Mouse (Mus musculus): Measurements from ENCODE around the gene Kcng1.

Kcng1 gene

DNA sequence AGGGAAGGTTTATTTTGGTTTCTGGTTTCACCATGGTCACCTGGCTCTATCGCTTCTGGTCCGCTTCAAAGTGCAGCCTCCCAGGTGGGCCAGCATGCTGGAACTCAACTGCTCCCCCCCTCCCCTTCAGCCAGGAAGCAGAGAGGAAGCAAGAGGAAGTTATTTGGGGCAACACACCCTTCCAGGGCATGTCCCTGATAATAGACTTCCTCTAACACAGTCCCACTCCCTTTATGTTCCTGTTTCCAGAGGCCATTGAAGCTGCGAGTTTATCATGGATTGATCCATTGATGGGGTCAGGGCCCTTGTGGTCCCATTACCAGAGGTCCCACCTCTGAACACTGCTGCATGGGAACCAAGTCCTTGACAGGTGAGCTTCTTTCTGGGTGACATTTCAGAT is 21.4 kb downstream of the Kcng1 start:
- no peak for DNase-seq (ENCODE audit: low read depth, low spot score)

DNA sequence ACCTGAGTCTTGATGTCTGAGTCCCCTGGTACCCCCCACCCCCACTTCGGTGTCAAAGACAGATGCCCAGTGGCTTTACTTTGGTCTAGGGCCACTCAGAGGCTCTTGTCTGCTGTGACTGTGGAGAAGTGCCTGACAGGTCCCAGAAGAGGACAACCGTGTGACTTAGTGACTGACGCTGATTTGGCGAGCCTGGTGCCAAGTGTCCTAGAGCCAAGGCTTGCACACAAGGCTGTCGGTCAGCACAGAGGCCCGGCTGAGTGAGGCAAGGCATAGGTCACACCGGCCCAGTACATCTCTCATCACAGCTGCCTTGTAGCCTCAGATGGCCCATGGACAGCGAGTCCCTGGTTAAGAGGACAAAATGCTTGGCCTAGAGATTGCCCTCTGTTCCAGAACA is 22.5 kb downstream of the Kcng1 start:
- no peak for DNase-seq (ENCODE audit: low read depth, low spot score)

DNA sequence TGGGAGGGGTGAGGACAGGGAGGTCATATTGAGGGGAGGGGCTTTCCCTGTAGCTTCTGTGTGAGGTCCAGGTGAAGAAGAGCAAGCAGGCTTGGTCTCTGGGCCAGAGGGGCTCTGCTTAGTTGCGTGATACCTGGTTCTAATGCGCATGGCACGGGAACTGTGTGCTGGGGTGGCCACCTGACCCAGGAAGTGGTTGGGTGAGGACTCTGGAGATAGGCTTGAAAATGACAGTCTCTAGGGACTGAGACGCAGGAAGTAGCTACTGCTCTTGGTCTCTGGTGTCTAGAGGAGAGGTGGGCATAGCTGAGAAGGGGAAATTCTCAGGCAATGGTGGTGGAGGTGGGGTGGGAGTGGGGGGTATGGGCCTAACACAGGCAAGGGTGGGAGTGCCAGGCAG is 24.3 kb downstream of the Kcng1 start:
- DNase-seq (ENCODE audit: low read depth, low spot score): no peak

DNA sequence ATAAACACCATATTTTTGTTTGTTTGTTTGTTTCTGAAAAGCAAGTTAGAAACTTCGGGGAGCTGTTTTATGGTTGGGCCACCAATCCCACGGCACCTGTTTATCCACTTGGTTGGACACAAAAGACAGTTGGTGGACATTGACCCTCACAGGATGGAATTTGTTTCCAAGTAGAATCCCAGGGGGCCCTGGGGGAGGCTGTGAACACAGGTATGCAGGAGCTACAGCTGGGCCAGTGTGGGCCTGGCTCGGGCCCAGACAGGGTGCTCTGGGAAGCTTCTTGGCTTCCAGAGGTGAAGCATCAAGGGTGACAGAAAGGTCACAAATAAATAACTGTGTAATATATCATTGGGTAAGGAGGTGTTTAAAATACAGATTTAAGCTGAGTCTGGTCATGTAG is 25.0 kb downstream of the Kcng1 start:
- no peak for DNase-seq (ENCODE audit: low read depth, low spot score)

DNA sequence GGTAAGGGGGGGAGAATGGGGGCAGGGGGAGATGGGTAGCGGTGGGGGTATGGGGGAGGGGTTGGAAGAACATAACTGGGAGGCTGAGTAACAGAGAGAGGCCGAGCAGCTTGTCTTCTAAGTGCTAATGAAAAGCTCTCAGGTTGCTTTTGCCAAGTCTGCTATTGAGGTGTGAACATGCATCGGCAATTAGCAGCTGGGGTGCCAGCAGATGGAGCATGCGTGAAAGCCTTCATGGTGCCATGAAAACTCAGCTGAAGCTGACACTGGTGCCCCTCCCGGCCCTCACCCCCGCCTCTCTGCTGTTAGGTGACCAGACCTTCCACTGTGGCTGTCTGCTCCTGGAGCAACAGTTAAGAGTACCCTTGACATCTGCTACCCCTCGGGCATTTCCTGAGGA is 27.7 kb downstream of the Kcng1 start:
- no peak for DNase-seq (ENCODE audit: low read depth, low spot score)

DNA sequence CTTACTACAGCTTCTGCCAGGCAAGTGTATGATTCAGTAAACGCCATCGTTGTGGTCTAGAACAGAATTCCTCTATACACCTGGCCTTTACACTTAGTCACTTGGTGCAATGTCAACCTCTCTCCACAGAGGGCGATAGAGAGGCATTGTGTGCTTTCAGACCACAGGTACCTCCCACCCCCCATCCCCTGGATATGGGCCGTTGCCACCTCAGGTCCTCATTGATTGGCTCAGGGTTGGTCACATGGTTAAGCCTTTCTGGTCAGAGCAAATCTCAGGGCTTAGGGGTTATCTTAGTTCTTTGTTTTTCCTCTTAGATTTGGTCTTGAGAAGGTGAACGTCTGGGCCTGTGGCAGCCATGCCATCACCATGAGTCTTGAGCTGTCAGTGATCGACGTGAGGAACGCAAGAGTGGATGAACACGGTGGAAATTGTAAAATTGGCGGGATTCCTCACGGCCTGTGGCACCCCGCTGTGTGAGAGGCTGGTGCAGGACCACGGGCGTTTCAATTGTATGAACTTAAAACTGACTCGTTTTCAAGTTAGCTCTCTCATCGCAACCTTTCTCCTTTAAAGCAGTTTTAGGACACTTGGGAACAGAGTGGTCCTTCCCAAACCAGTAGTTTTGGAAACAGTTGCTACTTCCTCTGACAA is 28.8 kb downstream of the Kcng1 start:
- DNase-seq (ENCODE audit: low read depth, low spot score): no peak

DNA sequence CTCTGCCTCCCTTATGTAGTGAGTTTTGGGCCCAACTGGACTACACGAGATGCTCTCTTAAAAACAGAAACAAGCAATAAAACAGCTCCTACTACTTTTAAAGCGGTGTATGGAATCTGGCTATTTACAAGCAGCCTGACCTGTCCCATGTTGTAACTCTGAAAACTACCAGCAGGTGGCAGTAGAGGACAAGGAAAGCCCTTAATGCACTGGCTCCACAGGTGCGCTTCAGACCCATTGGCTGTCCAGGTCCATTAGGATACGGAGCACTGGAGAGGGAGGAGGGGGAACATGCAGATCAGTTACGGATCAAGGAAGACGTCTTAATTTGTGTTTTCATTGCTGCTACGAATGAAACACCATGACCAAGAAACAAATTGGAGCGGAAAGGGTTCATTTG is 31.3 kb downstream of the Kcng1 start:
- DNase-seq (ENCODE audit: low read depth, low spot score): peak; percentile 93

DNA sequence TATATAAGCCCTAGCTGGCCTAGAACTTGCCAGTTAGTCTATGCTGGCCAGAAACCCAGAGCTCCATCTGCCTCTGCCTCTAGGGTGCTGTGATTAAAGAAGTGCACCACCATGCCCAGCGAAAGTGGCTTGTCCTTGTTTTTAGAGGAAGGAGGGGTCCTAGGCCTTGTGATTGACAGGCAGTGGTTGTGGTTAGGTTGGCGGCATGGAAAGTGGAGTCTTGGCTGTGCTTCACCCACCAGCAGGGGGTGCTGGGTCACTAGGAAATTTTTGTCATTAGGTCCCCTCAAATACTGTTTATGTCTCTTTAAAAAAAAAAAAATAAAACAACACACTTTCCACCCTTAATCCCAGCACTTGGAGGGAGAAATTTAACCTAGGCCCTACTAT is 32.7 kb downstream of the Kcng1 start:
- peak; percentile 81 for DNase-seq (ENCODE audit: low read depth, low spot score)

DNA sequence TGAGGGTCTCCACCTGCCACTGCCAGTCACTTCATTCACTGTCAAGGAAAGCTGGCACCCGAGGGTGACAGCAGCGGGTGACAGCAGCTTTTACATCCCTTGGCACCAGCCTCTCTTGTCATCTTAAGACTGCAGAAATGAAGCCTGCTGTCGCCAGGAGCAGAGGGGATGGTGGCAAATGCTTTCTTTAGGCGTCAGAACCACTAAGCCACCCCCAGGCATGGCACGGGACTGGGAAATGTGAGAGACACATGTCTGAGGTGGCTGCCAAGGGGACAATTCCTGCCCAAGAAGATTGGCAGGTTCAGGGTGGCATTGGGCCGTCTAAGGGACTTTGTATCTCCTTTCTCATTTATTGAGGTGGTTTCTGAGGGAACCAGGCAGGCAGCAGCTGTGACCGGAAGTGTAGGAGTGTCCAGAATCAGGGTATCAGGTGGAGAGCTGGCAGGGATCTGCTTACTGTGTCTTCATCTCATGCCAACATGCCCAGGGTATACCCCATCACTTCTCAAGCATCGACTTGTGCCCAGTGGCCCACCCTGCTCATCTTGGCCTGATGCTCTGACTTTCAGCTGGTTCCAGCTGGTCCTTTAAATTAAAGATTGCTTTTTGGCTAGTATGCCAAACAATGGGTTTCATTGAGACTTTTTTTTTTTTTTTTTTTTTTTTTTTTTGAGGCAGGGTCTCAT is 33.2 kb downstream of the Kcng1 start:
- no peak for DNase-seq (ENCODE audit: low read depth, low spot score)

DNA sequence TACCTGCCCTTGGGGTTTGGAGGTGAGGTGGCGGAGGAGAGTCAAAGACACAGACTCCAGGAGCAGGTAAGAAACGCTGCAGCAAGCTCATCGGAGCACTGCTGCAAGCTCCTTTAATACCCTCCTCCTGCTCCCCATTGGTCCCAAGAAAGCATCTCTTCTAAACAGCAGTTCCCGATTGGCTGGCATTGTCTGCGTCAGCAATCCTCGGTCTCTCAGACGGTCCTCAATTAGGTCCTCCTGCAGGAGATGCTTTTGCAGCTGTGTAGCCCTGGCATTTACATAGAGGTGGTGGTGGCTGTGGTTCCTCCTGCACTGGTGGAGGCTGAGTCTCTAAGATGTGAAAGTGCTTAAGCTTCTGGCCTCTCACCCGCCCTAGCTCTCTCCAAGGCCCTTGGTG is 36.0 kb downstream of the Kcng1 start:
- DNase-seq (ENCODE audit: low read depth, low spot score): no peak

DNA sequence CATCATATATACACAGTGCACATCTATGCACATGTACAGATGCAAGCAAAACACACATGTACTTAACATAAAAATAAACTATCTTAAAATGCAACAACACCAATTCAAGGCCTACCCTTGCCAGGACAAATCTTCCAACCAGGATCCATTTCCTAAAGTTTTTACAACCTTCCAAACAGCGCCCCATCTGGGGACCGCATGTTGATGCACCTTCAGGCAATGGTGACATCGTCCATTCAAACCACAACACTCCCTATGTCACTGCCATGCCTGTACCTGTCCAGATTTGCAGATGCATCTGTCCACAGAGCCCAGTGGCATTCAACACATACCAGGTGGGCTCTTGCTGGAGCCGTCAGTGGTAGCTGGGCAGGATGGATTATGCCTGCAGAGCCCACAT is 38.3 kb downstream of the Kcng1 start:
- DNase-seq (ENCODE audit: low read depth, low spot score): peak; percentile 18

DNA sequence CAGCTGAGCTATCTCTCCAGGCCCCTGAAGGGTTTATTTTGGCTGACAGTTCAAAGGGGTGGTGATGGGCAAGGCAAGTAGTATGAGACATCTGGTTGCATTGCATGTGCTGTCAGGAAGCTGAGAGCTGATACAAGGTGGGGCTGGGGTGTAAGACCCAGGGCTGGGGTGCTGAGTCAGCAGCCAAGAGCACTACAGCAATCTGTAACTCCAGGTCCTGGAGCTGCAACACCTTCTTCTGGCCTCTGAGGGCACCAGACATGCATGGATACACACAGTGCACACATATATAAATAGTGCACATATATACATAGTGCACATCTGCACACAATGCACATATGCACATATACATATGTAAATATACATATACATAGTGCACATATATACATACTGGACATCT is 38.7 kb downstream of the Kcng1 start:
- no peak for DNase-seq (ENCODE audit: low read depth, low spot score)

DNA sequence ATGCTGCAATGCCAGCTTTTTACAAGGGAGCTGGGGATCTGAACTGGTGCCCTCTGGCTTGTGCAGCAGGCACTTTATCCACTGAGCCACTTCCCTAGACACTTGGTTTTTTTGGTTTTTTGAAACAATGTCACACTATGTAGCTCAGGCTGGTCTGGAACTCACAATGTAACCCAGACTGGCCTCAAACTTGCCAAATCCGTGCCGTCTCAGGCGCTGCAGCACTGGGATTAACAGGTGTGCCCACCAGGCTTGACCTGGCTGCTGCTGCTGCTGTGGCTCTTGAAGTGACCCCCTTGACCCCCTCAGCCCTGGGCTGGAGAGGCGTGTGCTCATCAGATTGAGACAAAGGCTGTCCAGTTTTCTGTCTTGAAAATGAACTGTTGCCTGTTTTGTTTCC is 43.2 kb downstream of the Kcng1 start:
- DNase-seq (ENCODE audit: low read depth, low spot score): no peak

DNA sequence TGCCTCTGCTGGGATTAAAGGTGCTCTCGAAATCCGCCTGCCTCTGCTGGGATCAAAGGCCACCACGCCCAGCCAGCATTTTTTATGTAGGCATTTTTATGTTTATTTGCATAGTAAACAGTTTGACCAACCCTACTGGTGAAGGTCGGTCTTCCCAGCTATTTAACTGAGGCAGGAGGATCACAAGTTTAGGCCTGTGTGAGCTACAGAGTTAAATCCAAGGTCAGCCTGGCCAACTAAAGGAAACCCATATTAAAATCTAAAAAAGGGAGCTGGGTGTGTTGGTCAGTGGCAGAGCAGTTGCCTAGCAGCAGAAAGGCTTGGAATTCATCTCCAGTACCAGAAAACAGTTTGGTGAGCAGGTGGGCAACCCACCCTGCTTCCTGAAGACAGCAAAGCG is 48.2 kb downstream of the Kcng1 start:
- DNase-seq (ENCODE audit: low read depth, low spot score): no peak

DNA sequence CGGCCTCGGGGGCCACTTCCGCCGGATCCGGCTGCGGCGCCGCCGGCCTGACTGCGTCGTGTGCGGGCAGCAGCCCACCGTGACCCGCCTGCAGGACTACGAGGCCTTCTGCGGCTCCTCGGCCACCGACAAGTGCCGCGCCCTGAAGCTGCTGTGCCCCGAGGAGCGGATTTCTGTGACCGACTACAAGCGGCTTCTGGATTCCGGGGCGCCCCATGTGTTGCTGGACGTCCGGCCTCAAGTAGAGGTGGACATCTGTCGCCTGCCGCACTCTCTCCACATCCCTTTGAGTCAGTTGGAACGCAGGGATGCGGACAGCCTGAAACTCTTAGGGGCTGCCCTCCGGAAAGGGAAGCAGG is 50.1 kb downstream of the Kcng1 start:
- no peak for DNase-seq (ENCODE audit: low read depth, low spot score)

DNA sequence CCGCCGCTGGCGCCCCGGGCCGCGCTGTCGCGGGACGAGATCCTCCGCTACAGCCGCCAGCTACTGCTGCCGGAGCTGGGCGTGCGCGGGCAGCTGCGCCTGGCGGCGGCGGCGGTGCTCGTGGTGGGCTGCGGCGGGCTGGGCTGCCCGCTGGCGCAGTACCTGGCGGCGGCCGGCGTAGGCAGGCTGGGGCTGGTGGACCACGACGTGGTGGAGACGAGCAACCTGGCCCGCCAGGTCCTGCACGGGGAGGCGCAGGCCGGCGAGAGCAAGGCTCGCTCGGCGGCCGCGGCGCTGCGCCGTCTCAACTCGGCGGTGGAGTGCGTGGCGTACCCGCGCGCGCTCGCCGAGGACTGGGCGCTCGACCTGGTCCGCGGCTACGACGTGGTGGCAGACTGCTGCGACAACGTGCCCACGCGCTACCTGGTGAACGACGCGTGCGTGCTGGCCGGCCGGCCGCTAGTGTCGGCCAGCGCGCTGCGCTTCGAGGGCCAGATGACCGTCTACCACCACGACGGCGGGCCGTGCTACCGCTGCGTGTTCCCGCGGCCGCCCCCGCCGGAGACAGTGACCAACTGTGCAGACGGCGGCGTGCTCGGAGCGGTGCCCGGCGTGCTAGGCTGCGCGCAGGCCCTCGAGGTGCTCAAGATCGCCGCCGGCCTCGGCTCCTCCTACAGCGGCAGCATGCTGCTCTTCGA is 50.6 kb downstream of the Kcng1 start:
- no peak for DNase-seq (ENCODE audit: low read depth, low spot score)

DNA sequence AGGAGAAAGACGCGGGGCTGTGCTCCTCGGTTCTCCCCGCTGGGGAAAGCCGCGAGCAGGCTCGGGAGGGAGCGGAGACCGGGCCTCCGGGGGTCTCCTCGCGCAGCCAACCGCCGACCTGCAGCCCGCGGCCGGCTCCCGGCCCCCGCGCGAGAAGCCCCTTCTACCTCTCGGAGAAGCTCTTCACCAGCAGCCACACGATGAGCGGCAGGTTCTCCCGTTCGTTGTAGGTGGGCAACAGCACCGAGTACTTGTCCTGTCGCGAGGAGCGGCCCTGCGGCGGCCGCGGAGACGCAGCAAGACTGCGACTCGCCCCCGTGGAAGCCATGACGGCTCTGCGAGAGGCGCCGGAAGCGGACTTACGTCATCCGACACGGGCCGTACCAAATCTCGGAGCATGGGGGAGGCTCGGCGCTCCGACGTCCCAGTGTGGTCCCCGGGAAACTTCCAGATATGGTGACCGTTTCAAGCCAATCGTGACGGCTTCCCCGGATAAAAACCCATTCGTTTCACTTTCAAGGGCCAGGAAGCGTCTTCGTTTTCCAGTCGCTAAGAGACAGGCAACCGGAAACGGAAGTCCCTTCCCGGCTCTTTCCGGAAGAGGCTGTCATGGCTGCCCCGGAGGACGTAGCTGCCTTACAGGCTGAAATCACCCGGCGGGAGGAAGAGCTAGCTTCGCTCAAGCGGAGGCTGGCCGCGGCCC is 51.4 kb downstream of the Kcng1 start, which contains the start of the genes Gm20716, Dpm1 and Mocs3:
Gene Gm20716 (minus strand): TSS at position 339 of the 703 bp plus-strand sequence.
Gene Dpm1 (minus strand): TSS at position 566 of the 703 bp plus-strand sequence.
Gene Mocs3 (plus strand): TSS at position 597 of the 703 bp plus-strand sequence.
- DNase-seq (ENCODE audit: low read depth, low spot score): peak; percentile 93

DNA sequence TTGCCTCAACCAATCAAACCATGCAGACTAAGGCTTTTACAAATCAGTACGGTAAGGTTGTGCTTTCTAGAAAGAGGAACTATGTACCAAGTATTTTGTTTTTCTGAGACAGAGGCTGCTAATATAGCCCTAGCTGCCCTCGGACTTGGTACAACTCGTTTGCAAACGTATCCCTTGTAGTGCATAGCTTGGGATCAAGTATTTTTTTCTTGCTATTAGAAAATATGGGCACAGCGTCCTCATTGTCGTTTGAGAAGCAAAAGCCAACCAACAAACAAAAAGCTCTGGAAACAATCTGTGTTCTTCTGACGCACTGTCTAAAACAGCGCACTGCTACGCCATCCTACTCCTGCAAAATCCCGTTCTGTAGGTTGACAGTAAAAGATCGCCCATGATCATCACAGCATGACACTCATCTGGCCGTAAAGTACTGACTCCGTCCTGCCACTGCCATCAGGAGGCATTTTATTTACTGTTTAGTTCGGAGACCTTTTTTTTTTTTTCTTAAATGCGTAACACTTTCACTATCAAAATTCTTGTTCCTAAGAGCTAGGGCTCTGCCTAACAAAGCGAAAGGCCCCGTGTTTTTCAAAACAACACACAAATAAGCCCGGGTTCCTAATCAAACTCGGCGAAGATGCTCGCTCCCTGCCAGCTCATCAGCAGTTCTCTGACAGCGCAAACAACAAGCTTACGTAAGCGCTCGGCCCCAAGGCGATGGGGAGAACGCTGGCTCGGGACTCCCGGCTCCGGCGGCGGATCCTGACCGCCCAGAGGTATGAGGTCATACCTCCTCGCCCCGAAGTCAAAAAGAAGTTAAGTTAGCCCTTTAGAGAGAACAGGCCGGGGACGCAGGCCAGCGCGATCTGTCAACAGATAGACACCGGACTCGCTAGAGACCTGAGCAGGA is 52.2 kb downstream of the Kcng1 start:
- DNase-seq (ENCODE audit: low read depth, low spot score): peak; percentile 70

DNA sequence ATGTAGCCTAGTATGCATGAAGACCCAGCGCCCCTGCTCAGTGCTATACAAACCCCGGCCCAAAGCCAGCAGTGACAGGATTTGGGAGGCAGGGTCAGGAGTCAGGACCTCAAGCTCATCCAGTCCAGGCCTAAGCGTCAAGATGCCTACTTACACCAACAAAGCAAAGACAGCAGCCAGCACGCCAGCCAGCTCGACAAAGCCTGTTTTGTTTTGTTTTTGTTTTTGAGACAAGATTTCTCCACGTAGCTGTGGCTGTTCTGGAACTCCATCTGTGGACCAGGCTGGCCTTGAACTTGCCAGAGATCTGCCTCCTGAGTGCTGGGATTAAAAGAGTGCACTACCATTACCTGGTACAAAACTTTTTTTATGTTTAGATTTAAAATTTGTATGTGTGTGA is 58.2 kb downstream of the Kcng1 start:
- no peak for DNase-seq (ENCODE audit: low read depth, low spot score)

DNA sequence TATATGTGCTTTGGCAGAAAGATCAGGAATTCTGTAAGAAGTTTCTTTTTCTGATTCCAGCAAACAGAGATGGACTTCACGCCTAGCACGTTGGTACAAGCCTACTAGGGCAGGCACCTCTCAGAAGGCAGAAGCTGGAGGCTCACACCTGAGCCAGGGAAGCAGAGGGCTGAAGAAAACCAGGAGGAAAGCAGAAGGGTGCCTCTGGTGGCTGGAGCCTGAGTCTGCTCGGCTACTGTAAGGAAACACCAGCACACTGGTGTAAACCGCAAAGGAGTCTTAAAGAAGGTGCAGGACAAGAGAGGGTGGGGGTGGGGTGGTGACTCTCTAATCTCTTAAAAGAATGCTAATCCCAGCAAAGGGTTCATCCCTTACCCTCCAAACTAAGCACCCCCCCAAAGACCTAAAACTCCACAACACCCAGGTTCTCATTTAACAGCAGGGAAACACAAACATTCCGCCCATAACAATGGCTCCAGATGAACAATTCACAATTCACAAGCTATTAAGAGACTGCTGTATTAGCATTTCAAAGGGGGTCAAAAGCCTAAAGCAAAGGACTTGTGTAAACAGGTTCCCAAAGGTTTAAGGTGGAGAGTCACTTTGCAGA is 67.6 kb downstream of the Kcng1 start:
- DNase-seq (ENCODE audit: low read depth, low spot score): no peak
